Mouse (Mus musculus) gastrocnemius, postnatal 4 days (tissue): ENCODE measurements at regions not wholly inside any gene's neighbourhood (a gene's known extent, or its start where the extent isn't known, plus 50 kb on each side); places are given as distances from the start of the nearest gene placed in this dataset.

Source experiments
- DNase-seq, 2 experiments: peaks; one replicate each; pipeline ENCODE4 v3.0.0; 2021 to 2022; ENCODE audit warnings: low spot score in 2 of 2, mixed read lengths in 2 of 2

DNA sequence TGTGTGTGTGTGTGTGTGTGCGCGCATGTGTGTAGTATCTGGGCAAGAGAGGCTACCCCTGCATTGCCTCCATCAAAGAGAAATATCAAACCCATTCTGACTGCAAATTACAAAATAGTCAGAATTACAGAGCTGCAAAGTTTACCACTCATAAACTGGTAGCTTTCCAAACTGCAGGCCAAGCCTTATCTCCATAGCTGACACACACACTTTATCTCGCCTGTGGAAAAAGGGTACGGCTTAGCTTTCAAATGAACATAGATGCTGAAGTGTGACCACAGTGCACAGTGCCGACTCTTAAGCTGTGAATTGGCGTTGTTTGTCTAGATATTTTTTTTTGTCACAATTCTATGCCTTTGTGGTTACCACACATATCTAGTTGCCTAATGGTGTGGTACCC is 60.1 kb upstream of the Prickle1 start:
- DNase-seq, result no peak

DNA sequence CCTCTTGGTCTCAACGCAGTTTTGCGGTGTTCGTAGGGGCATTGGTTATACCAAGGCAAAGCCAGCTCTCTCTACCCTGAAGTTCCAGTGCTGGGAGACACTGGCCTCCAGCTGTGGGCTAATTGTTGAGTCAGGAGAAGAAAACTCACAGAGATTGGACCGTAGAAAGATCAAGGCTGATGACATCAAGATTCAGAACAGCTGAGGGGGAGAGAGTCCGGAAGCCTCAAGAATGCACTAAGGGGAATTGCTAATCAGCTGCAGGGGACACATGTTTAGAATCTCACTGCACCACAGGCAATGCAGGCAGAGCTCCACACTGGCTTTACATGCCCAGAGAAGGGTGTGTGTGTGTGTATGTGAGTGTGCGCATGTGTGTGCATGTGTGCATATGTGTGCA is 59.6 kb upstream of the Prickle1 start:
- DNase-seq, result no peak

DNA sequence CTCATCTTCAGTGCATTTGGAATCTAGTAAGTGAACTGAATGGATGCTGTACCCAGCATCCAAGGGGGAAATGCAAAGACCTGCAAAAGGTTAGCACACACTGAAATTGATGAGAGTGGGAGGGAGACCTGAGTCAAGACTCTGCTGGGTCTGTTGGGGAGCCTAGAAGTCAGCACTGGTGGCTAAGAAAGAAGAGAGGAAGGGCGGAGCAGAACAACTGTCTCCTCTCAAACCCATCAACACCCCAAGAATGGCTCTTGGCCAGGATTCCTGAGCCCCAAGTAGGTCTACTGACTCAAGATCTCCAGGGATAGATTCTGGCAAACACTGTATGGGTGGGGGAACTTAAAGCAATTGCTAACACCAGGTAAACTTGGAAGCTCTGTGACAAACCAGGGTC is 57.7 kb upstream of the Prickle1 start:
- DNase-seq, result no peak

DNA sequence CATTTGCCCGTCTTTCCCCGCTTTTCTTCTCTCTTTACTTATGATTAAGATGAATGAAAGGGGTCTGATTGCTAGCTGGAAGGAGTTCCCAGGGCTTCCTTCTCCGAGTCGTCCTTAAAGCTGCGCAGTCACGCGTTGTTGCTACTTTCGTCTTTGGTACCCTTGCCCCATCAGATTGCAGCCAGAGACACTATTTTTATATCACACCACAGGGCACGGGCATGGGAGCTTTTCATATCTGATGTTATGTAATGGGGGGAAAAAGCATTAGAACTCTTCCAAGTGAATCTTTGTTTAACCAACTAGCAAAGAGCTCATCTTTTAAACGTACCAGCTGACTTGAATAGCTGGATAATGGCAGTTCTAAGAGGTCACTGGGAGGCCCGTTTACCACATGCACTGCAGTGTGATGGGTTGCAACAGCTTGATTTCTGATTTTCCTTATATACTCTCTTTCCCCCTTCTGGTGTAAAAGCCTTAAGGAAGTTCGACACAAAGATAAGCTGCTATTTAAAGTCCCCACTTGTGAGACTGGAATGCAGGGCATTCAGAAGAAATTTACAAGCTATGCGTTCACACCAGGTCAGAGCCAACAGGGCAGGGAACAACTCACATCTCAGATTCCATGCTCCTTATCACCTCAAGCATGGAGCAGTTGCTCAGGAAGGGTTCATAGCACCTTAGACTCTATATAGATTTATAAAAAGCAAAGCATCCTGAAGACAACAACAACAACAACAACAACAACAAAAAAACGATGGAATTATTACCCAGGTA is 55.5 kb upstream of the Prickle1 start:
- no peak for DNase-seq

DNA sequence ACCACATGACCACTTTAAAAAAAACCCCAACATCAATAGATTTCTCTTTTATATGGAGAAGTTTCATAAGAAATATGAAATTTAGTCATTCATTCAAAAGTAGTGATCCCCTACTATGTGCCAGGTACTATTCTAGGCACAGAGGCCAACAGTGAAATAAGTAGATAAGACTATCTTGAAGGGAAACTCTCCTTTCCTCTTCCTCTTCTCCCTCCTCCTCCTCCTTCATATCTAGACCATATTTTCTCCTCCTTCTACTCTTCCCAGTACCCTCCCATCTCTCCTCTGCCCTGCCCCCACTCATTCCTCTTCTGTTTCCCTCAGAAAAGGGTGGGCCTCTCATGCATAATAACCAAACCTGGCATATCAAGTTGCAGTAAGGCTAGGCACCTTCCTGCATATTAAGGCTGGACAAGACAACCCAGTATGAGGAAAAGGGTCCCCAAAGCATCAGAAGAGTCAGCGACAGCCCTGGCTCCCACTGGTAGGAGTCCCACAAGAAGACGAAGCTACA is 54.4 kb upstream of the Prickle1 start:
- no peak for DNase-seq

DNA sequence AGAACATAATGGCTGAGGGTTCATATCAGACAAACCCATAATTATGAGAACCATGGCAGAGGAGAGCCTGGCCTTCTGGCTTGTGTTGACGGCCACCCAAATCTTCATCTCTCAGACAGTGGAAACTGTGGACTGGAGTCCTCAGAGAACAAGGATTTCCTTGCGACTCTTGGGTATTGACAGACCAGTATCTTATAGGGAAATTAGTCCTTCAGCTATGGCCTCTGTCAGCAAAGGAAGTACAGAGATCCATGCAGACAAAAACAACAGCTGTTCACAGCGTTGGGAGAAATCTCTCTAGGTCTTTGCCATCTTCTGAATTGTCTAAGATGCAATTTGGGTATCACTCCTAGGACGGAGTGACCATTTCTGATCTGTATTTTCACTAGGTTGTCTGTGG is 53.0 kb upstream of the Prickle1 start:
- no peak for DNase-seq

DNA sequence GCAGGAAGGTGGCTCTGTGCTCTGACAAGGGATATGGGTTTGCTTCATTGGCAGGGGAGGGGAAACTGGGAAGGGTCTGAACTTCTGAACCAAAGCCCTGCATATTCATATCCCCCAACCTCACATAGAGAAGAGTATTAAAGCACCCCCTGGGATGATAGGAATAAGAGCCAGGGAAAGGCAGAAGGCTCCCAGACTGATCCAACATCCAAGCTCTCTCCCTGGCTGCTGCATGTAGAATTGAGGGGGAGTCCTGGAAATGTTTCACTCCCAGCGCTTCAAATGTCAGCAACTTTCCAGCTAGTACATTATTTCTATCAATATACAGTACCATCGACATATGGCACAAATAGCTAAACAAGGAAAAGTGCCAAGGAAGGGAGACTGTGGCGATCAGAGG is 51.1 kb upstream of the Prickle1 start:
- DNase-seq, result no peak

DNA sequence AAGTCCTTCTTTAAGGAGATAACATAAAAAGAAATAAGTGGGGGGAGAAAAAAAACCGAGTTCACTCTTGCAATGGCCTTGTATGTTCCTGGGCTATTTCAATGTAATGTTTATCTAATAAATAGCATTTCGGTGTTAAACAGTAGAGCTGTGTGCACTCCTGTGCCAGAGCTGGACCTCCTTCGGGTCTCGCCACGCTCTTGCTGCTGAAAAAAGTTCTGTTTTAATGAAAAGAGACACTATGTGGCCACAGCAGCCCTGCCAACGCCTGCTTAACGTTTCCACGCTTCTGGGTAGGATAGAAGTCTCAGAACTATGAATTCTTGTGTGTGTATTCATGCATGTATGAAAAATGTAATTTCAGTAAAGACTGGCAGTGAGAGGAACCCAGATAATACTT is 50.3 kb upstream of the Prickle1 start:
- no peak for DNase-seq
